Mouse (Mus musculus) C2C12 (cell line): ENCODE results near the gene H2al1k. TPM values are rescaled to one million over a fixed set of nuclear protein-coding genes. Genes with fewer than 3 reads are reported as not detected.

Experiments
- polyA plus RNA-seq: library from polyadenylated mRNA; unstranded; fragments of >200 nt; fragmentation: generic; extraction: Trizol; gene quantifications from one replicate; pipeline ENCODE4 v1.2.1, GENCODE M21; 2012; ENCODE audit warnings: missing spikeins

The H2al1k gene
- polyA plus RNA-seq, 1 experiment, result not detected

Other genes starting within 250 kb of the H2al1k start
- not detected for gene 4930402K13Rik, start 246.1 kb upstream of the H2al1k start, polyA plus RNA-seq
- 1.3 TPM for gene Lancl3, start 150.7 kb upstream of the H2al1k start, polyA plus RNA-seq
- not detected for gene Gm14862, start 93.7 kb upstream of the H2al1k start, polyA plus RNA-seq
- gene Xk, start 77.9 kb upstream of the H2al1k start, polyA plus RNA-seq, result 0.02 TPM
- not detected for gene H2al1m, start 66.9 kb upstream of the H2al1k start, polyA plus RNA-seq
- gene Cybb, start 137.1 kb downstream of the H2al1k start, polyA plus RNA-seq, result not detected
- gene H2al1o, start 221.8 kb downstream of the H2al1k start, polyA plus RNA-seq, result not detected